Mouse (Mus musculus) T-cell, adult 2 months (primary cell): Measurements from ENCODE around the gene Lzic.
A peak's percentile ranks its signal among the peaks of the same experiment; 100 is the strongest.

ENCODE experiments used
- DNase-seq: peaks from one replicate; pipeline ENCODE4 v3.0.0; 2022; ENCODE audit warnings: low spot score

The Lzic gene

GRCm38 (mm10) chr4:149526330-149526729 lies 41.3 kb downstream of the Lzic start:
- no peak for DNase-seq

- no peak for DNase-seq
Measured at GRCm38 (mm10) chr4:149527621-149528354, 42.8 kb downstream of the Lzic start.

GRCm38 (mm10) chr4:149529691-149530090 lies 44.7 kb downstream of the Lzic start:
- DNase-seq = no peak

GRCm38 (mm10) chr4:149539441-149539840 lies 54.4 kb downstream of the Lzic start:
- DNase-seq = no peak

GRCm38 (mm10) chr4:149541935-149542334 lies 56.9 kb downstream of the Lzic start:
- DNase-seq = peak; percentile 38

- DNase-seq = no peak
Measured at GRCm38 (mm10) chr4:149542431-149542830, 57.4 kb downstream of the Lzic start.

GRCm38 (mm10) chr4:149542927-149543553 lies 58.0 kb downstream of the Lzic start:
- peak; percentile 77 for DNase-seq

GRCm38 (mm10) chr4:149544892-149545291 lies 59.9 kb downstream of the Lzic start:
- DNase-seq = no peak
